Mouse (Mus musculus): ENCODE results near the gene Dkk3. TPM values are rescaled to one million over a fixed set of nuclear protein-coding genes. Genes with fewer than 3 reads are reported as not detected.

The Dkk3 gene
- total RNA-seq (2021) = 100 to 1,000 TPM; 137 to 138 TPM
- long read RNA-seq, transcript Dkk3-201 (8 exons, 3,359 nt) = major isoform, 38 of 218 reads
- long read RNA-seq, partial matches to known transcripts = 46 of 218 reads
- long read RNA-seq, other reads (novel, unspliced or antisense) = 134 of 218 reads

DNA sequence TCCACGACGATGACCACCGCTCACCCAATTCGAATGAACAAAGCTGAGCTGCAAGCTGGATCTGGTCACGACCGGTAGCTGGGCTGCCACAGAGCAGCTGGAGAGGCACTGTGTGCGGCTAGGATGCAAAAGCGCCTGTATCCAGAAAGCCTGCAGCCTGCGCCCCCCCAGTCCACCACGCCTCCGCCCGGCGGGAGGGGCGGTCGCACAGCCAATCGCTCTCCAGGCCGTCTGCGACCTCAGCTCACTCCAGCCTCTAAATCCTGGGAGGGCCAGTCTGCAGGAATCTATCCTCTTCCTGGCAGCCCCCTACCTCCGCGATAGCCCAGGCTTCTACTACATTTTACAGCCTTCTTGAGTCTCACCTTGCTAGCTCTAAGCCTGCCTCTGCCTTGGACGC lies at the start of gene Dkk3:
Dkk3 (minus strand) TSS at position 116 of the 400 bp plus-strand sequence.
- peak; percentile 56 to 62 for DNase-seq (ENCODE audit: low spot score in 2 of 2)

DNA sequence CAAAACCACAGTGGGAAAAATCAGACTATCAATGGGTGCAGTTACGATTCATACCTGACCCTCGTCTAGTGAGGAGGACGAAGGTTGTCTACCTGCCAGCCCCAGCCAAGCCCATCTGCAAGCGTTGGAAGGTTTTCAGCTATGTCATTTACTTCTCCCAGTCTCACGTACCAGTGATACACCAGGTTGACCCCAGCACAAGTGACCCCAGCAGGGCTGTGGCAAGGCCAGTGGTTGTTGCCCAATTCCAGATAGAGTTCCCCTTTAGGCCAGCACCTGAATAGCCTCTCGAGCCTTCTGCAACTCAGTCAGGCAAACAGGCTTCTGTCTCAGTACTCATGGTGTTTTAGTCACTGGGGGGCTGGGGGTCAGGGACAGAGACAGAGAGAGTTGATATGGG lies 48.9 kb upstream of the Dkk3 start:
- DNase-seq (ENCODE audit: low spot score in 2 of 2) = no peak

DNA sequence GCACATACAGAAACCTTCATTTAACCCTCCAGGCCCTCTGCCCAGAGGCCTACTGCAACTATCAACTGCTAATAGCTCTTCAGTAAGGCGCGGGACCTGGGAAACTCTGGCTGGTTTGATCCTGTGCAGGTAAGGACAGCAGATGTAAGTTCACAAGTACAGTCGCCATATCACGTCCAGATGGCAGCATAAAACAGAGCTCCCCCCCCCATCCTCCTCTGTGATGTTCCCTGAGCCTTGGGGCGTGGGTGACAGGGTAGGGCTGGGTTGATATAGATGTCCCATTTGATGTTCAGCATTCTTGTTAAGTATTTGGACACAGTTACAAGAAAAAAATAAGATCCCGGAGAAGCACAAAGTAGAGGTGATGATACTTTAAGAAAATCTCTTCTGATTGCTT lies 46.7 kb upstream of the Dkk3 start:
- no peak for DNase-seq (ENCODE audit: low spot score in 2 of 2)

DNA sequence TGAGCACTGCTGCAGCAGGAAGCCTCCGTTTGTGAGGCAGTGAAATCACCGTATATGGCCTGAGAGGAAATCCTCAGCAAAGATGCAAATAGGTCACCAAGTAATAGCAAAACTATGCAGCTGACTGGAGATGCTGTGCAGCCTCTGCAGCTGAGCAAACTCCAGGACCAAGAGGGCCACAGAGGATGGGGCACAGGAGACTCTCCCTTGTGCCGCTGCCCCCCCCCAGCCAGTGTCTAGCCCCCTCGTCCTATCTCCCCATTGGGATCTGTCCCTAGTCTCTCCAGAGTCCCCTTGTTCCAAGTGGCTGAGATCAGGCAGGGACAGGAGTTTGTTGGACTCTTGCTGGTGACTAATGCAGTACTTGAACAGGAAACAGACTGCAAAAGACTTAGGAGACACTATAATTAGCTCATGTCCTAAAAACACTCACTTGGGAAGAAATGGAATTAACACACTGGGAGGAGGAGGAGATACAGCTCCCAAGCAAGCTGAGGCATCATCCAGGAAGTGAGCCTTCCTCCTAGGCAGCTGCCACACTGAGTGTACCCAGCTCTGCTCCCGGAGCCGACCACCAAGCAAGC lies 45.6 kb upstream of the Dkk3 start:
- DNase-seq (ENCODE audit: low spot score in 2 of 2) = no peak

DNA sequence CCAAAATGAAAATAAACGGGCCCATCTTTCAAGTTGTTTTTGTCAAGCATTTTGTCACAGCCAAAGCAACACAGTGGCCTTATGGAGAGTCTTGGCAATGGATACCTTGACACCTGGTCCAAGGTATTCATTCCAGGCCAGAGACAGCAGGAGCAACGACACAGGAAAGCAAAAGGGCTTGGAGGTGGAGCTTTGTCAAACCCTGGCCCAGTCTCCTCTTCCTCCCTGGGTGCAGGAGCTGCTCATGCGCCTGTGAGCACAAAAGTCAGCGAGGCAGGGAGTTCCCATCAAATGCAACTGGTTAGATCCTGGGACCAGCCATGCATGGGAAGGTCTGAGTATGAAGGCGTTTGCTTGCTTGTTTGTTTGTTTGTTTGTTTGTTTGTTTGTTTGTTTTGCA lies 45.1 kb upstream of the Dkk3 start:
- DNase-seq (ENCODE audit: low spot score in 2 of 2) = no peak

DNA sequence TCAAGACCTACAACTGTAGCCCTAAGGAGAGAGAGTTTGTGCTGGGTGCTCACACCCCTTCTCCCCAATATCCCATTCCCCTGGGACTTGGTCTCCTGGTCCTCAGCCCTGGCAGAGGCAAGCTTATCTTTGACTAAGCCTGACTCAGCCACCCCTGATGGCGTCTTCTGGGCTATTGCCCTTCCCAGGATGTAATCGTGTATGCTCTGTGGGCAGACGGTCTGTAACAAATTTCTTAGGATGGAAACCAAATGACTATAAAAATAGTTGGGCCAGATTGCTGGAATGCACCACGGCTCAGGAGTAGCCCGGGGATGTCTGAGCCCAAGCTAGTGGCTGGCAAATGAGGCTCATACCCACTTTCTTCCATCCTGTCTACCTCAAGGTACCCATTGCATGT lies 44.0 kb upstream of the Dkk3 start:
- DNase-seq (ENCODE audit: low spot score in 2 of 2) = no peak

DNA sequence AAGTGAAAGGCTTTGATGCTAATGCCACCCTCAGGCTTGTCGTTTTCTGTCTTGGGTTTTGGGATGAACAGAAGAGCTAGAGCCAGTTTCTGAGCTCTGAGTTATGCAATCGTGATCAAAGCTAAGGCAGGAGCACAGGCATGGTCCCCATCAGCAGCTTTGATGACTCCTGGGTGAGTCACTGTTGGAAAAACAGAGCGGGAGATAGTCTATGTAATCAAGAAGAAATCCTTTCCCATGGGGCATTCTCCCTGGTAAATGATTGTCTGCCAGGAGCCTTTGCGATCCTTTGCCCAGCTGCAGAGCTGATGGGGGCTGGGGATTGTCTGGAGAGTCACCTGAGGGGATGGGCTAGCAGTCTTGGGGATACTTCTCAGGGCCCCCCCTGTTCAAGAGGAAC lies 43.3 kb upstream of the Dkk3 start:
- no peak for DNase-seq (ENCODE audit: low spot score in 2 of 2)

DNA sequence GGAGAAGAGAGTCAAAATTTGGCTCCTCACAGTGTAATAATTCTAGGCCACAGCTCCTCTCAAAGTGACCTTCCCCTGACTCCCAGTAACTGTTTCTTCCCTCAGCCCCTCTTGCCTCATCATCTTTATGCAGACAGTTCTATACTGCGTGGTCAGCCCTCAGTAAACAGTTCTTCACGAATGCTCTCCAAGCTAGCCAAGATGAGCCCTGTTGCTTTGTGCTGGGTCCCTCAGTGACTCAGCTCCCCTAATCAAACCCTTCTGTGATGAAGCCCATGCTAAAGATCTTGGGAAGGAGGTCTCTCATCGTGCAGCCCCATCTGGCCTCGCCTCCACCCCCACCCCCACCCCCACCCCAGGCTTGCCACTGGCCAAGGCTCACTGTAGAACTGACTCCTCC lies 41.9 kb upstream of the Dkk3 start:
- no peak for DNase-seq (ENCODE audit: low spot score in 2 of 2)

DNA sequence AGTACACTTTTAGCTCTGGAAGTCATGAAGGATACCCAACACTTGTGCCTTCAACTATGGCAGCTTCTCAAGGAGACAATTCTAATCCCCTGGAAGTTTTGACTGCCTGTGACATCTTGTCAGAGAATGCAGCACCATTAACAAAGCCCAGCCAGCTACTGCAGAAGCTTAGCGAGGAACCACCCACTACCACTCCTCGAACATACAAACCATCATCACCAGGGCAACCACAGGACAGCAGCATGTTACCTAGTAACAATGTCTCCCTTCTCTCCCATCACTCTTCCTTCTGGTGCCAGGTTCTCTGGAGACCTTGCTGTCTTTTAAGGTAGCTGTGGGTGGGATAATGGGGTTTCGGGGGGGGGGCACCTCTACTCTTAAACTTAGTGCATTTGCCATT lies 40.5 kb upstream of the Dkk3 start:
- DNase-seq (ENCODE audit: low spot score in 2 of 2) = no peak

DNA sequence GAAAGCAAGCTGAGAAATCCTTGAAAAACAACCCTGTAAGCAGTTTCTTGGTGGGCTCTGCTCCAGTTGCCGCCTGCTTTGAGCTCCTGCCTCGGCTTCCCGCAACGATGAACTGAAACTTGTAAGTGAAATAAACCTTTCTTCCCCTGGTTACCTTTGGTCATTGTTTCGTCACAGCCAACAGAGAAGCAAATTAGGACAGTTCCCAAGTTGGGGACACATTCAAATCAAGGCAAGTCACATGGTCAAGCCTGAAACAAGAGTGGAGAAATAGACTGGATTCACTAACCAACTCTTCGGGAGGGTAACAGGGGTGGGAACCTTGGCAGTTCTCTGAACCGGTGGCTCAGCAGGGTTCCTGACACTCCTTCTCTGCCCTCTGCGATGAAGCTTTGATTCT lies 38.6 kb upstream of the Dkk3 start:
- DNase-seq (ENCODE audit: low spot score in 2 of 2) = no peak

DNA sequence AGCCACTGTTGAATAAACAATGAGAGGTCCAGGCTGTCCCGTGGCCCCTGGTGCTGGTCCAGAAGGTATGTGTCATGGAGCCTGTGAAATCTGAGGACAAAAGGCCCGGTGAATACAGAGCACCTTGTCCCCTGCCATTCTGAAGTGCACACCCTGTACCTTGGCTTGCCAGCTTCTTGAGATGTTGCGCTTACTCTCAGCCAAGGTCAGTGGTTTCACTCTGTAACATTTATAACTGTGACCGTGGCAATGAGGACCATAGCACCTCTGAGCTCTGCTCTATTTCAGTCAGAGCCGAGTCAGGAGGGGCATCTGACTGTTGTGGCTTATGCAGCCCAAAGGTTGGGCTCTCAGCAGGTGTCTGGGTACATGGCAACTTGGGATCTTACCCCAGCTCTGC lies 35.4 kb upstream of the Dkk3 start:
- no peak for DNase-seq (ENCODE audit: low spot score in 2 of 2)

DNA sequence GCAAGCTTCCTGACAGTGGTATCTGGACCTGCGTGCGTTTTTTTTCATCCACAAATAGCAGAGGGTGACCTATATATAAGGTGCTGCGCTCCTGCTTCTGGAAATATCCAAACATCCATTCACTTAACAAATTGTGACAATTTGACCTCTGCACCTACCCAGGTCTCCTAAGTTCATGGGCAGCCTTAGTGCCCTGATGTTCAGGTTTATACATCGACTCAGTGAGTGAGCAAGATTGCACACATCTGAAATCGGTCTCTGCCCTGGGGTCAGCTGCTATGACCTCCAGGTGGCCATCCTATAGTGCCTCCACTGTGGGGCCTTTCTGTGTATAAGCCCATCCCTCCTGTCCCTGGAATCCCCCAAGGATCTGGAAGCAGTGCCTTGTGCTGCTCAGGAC lies 33.9 kb upstream of the Dkk3 start:
- DNase-seq (ENCODE audit: low spot score in 2 of 2) = no peak

DNA sequence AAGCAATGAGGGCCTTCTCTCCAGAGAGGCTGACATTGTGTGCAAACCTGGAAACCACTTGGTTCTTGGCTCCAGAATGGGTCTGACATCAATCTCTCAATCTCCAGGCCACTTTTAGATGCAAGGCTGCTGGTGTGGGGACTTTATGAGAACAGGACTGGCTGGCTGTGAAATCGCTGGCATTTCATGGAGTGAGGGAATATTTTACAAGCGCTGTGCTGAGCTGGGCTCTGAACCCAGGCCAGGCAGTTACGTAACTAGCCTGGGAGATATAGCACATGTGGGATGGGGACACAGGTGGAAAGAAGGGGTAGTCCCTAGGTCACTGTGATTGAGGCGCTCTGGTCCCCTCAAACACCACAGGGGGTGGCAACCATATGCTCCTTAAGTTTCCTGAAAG lies 33.4 kb upstream of the Dkk3 start:
- no peak for DNase-seq (ENCODE audit: low spot score in 2 of 2)

DNA sequence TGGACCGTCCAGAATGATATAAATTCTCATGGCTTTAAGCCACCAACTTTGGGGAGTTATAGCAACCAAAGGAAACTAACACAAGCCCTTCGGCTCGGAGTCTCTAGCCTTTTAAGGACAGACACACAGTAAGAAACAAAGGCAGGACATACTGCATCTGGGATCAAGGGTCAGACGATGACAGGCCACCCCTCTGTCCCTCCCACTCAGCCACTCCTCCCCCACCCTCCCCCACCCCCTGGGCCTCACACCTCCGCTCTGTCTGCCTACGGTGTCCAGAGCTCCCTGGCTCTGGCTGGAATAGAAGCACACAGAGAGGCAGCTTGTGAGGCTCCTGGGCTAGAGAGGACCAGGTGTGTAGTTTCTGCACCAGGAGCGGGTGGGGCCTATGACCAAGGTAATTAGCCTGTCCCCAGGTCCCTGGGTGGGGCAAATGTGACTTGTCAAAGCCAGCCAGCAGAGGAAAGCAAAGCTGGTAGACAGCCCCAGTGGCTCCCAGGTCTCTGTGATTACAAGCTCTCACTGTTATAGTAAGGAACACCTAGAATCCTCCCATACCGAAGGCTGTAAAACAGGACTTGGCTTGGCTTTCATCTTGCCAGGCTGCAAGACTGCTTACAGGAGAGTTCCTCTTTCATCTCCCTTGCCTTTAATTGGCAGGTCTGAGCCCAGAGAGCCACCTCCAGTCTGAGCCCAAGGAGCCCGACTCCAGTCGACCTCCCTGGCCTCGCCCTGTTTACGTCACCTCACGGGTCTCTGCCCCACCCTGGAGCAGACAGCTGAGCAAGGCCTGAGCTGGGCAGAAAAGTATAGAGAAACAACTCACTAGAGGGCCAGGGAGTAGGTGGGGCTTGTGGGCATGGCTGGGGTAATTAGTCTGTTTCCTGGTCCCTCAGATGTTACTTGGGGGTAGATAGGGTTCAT lies 28.9 kb upstream of the Dkk3 start:
- DNase-seq (ENCODE audit: low spot score in 2 of 2) = no peak

DNA sequence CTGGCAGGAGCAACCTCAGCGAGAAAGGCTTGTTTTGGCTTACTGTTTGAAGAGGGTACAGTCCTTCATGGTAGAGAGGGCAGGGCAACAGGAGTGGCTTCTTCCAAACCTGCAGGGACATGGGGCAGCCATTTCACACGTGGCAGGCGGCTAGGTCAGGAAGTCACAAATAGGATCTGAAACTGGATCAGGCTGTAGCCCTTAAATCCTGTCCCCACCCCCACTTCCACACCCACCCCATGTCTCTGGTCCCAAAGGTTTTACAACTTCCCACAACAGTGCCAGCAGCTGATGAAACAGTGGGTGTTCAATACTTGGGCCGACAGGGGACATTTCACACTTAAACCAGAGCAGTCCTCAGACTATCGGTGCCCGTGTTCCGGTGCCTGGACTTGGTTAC lies 28.0 kb upstream of the Dkk3 start:
- DNase-seq (ENCODE audit: low spot score in 2 of 2) = no peak

DNA sequence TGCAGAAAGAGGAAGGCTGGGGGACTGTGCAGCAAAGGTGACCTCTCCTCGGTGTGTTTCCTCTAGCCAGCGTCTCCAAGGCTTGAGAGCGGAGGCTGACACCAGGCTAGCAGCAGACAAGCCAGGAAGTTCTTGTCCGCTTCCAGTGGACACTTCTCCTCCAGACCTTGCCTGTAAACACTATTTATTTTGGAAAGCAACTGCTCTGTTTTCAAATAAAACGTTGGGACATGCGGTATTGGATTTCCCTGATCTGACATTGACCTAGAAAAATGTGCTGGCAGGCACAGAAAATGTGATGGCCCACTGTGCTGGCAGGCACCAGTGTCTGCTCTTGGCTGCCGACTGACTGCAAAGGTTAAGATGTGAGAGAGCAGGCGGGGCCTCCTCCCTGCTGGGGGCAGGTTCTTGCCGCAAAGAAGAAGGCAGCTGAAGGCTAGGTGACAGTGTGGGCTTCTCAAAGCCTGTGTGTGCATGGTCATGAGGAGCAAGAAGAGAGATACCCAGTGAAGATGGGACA lies 26.4 kb upstream of the Dkk3 start:
- DNase-seq (ENCODE audit: low spot score in 2 of 2) = no peak

DNA sequence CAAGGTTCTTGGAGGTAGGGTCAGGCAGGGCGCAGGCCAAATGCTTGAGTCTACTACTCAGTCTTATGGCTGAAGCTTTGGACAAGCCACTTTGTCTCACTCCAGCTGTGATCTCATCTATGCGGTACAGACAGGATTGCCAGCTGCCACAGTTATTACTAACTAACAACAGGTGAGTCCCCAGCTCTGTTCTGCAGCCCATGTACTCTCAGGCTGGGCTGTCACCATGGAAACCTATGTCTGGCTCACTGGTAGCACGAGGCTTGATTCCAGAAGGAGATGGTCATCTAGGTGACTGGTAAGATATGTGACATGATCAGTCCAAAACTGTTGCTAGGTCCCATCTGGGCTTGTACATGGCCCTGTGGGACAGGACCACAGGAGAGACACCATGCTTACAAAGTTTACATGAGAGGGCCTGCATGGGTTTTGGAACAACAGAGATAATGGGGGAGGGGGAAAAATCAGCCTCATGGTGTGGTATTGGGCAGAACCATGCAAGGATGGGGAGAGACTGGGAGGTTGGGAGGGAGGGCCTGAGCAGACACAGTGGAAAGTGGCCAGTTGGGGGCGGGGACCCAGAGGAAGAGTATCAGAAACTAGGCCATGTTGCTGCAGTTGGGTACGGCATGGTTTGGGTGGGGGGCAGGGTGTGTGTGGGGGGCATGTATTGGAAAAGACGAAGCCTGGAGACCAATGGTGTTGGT lies 25.8 kb upstream of the Dkk3 start:
- no peak for DNase-seq (ENCODE audit: low spot score in 2 of 2)

DNA sequence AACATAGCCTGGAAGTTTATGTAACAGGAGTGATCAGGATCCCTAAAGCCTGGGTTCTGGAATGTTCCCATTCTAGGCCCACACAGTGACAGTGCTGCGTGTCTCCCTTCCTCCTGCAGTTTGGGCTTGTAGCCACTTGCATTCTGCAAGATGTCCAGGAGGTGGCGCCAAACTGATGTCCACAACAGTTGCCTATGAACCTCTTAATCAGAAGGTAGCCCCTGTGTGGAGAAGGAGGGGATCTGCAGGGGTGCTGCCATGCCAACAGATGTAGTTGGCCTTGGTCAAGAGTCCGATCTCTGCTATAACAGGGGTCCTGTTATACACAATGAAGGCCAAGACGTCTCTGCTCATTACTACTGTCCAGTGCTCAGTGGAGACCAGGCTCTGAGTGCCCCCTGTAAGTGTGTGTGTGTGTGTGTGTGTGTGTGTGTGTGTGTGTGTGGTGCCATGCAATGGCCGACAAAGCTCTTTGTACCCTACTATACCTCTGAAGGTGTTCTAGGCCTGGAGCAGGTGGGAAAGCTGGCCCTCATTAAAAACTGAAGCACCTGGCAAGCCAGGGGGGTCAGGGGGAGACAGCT lies 24.5 kb upstream of the Dkk3 start:
- peak; percentile 96 to 98 for DNase-seq (ENCODE audit: low spot score in 2 of 2)

DNA sequence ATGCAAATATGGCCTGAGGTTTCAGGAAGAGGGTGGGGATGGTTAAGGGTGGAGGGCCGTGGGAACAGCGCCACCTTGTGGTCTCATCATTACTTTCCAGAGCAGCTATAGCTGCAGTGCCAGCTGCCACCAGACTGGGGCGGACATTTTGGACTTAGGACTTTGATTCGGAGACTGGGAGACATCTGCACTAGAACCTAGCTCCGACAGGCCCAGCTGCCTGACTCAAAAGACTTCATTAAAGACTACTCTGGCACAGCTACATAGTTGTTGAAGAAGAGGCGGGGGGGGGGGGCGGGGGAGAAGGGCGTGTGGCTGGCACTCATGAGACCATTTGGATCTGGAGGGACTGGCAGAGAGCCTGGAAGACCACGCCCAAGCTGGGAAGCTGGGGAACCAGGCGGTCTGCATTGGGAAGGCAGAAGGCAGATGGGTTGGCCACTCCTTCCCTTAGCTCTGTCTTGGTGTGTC lies 21.4 kb upstream of the Dkk3 start:
- DNase-seq (ENCODE audit: low spot score in 2 of 2) = peak; percentile 89 to 91

DNA sequence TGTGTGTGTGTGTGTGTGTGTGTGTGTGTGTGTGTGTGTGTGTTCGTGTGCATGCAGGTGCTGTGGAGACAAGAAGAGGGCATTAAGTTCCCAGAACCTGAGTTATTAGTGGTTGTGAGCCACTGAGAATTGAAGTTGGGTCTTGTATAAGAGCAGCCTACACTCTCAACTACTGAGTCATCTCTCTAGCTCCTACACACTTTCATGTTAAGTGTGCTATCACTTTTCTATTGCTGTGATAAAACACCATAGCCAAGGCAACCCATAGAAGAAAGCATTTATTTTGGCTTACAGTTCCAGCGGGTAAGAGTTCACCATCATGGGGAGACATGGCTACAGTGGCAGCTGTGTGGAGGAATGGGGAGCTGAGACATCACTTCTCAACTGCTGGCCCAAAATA lies 17.8 kb upstream of the Dkk3 start:
- no peak for DNase-seq (ENCODE audit: low spot score in 2 of 2)

DNA sequence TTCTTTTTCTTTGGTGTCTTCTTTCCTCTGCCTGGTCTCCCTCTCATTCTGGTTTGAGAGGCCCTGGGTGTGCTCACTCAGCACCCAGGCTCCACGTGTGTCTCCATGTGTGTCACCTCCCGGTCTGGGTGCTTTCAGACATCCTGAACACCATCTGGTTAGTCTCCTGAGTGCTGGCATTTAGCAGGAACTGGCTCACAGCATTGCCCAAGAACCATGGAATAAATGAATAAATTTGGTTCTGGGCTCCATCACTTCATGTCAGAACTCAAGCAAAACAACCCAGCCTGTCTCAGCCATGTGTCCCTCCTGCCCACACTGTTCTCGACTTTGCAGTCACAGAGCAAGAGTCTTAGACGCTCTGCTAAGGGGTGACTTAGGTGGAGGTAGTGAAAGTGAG lies 13.8 kb upstream of the Dkk3 start:
- DNase-seq (ENCODE audit: low spot score in 2 of 2) = no peak
